Mouse (Mus musculus) neural tube, embryonic 14.5 days (tissue): ENCODE measurements around the gene Gm45713. TPM values are rescaled to one million over a fixed set of nuclear protein-coding genes. Genes with fewer than 3 reads are reported as not detected.
"Not testable (repeated sequence)": the region's sequence is repeated elsewhere in the genome, so short reads cannot be mapped to it uniquely, and the experiment has no call there.

Source experiments
- ATAC-seq: fragments of 200-750 bp; cut with Nextera tagmentation; 2 replicates; pipeline ENCODE4 v1.8.0; 2017; ENCODE audit warnings: low read depth, mild to moderate bottlenecking, moderate TSS enrichment, moderate library complexity
- H3K27ac ChIP-seq: fragments of 300-500 bp; sonication (generic); 2 replicates; pipeline ENCODE4 v1.5.1; 2014; ENCODE audit warnings: low read depth, mild to moderate bottlenecking, control low read depth, low read length, moderate library complexity, mixed read lengths
- H3K27me3 ChIP-seq: fragments of 300-500 bp; sonication (generic); 2 replicates; pipeline ENCODE4 v1.6.1; 2014; ENCODE audit warnings: low read length; ENCODE audit not compliant: control insufficient read depth, insufficient read depth
- H3K36me3 ChIP-seq: fragments of 300-500 bp; sonication (generic); 2 replicates; pipeline ENCODE4 v1.6.1; 2014; ENCODE audit warnings: low read length, mixed read lengths; ENCODE audit not compliant: control insufficient read depth, insufficient read depth
- H3K4me1 ChIP-seq: fragments of 300-500 bp; sonication (generic); 2 replicates; pipeline ENCODE4 v1.6.1; 2014; ENCODE audit warnings: low read length; ENCODE audit not compliant: control insufficient read depth, insufficient read depth
- H3K4me2 ChIP-seq: fragments of 300-500 bp; sonication (generic); 2 replicates; pipeline ENCODE4 v1.6.1; 2014; ENCODE audit warnings: mild to moderate bottlenecking, low read depth, low read length, control low read depth
- H3K4me3 ChIP-seq: fragments of 300-500 bp; sonication (generic); 2 replicates; pipeline ENCODE4 v1.5.1; 2014; ENCODE audit warnings: low read depth, low read length, control low read depth, mixed read lengths
- H3K9ac ChIP-seq: fragments of 300-500 bp; sonication (generic); replicated peaks from 2 replicates; pipeline ENCODE4 v1.6.1; 2014; ENCODE audit warnings: low read depth, mild to moderate bottlenecking, control low read depth, low read length, mixed read lengths
- H3K9me3 ChIP-seq: fragments of 300-500 bp; sonication (generic); 2 replicates; pipeline ENCODE4 v1.6.1; 2016; ENCODE audit warnings: low read length; ENCODE audit not compliant: control insufficient read depth
- WGBS: fragments of 180-500 bp; shearing (Covaris S2); extraction: QIAGEN DNeasy Blood & Tissue Kit; methylation state at CpG from one replicate; pipeline ENCODE4 v1.1.7; 2014; 5-methylcytosine and 5-hydroxymethylcytosine counted together
- polyA plus RNA-seq: library from polyadenylated mRNA; unstranded; fragments of >200 nt; fragmentation: Nextera tagmentation; extraction: Ambion mirVana; gene quantifications from 2 replicates; pipeline ENCODE4 v1.2.1, GENCODE M21; 2014

Gm45713 gene
- polyA plus RNA-seq, 1 experiment from 2014 or later, result not detected

GRCm38 (mm10) chr7:45113476-45113875 is 22.6 kb downstream of the Gm45713 start:
- H3K36me3 ChIP-seq, result 0 out of 2 replicates have a peak, but pooled peaks cover 4% of the 10 kb centered on the region
- H3K9ac ChIP-seq, result no peak overlapping the region
- no peak overlapping the region for H3K4me2 ChIP-seq
- no peaks in the 10 kb centered on the region for H3K4me1 ChIP-seq
- no peaks in the 10 kb centered on the region for H3K27me3 ChIP-seq
- H3K27ac ChIP-seq, result no peak overlapping the region
- no peak for ATAC-seq
- no peaks in the 10 kb centered on the region for H3K9me3 ChIP-seq
- WGBS, result 87% methylated on average over 2 of the region's 2 CpGs
- no peak overlapping the region for H3K4me3 ChIP-seq

DNA sequence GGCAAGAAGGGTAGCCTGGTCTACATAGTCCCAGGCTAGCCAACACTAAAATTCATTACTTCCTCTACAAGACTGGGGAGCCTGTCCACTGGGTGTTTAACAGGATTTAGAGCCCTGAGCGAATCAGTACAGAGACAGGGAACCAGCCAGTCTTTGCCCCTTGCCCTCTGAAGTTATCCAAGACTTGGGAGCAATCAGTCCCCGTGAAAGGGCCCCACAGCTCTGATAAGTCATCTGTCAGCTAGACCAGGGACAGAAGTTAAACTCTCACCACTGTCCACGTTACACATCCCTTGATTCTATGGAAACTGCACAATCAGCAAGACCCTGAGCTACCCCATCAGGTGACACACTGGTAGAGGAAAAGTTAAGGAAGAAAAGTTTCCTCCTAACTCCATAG is 23.5 kb downstream of the Gm45713 start:
- H3K27ac ChIP-seq, result no peak overlapping the region
- H3K4me2 ChIP-seq, result no peak overlapping the region
- no peak overlapping the region for H3K4me3 ChIP-seq
- no peaks in the 10 kb centered on the region for H3K4me1 ChIP-seq
- no peaks in the 10 kb centered on the region for H3K27me3 ChIP-seq
- H3K9me3 ChIP-seq, result no peaks in the 10 kb centered on the region
- 78% methylated on average over 3 of the region's 3 CpGs for WGBS
- H3K9ac ChIP-seq, result no peak overlapping the region
- no peak for ATAC-seq
- no peaks in the 10 kb centered on the region for H3K36me3 ChIP-seq

- Histone ChIP-seq H3K4me2 (no peak overlapping the region), H3K27me3 (no peaks in the 10 kb centered on the region), H3K4me3 (no peak overlapping the region), H3K4me1 (no peaks in the 10 kb centered on the region), H3K27ac (no peak overlapping the region), H3K9me3 (no peaks in the 10 kb centered on the region), H3K9ac (no peak overlapping the region), H3K36me3 (no peaks in the 10 kb centered on the region)
- no peak for ATAC-seq
- WGBS, result 59% methylated on average over 2 of the region's 2 CpGs
Measured at GRCm38 (mm10) chr7:45111940-45112339, 24.1 kb downstream of the Gm45713 start.

- not testable (repeated sequence) for H3K27ac ChIP-seq, H3K4me1 ChIP-seq, H3K9me3 ChIP-seq, H3K4me2 ChIP-seq, ATAC-seq, H3K36me3 ChIP-seq, H3K27me3 ChIP-seq, H3K4me3 ChIP-seq, H3K9ac ChIP-seq
- 87% methylated on average over 4 of the region's 4 CpGs for WGBS
Measured at GRCm38 (mm10) chr7:45110089-45110488, 25.9 kb downstream of the Gm45713 start.

DNA sequence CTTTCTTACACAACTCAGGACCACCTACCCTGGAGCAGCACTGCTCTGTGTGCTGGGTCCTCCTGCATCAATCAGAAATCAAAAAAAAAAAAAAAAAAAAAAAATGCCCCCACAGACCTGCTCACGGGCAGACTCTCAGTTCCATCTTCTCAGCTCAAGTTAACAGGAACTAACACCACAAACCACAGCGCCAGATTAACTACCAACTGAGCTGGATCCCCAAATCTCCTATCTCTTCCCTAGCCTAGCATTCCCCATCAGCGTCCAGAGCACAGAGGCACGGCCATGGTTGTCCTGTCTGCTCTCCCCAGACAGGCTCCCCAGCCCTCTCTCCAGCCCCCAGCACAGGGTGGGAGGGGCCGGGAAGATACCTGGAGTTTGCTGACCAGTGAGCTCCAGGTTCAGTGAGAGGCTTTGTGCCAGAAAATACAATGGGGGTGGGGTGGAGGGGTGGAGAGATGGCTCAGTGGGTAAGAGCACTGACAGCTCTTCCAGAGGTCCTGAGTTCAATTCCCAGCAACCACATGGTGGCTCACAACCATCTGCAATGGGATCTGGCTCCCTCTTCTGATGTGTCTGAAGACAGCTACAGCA is 28.9 kb downstream of the Gm45713 start:
- H3K27me3 ChIP-seq, result no peaks in the 10 kb centered on the region
- no peaks in the 10 kb centered on the region for H3K9me3 ChIP-seq
- no peak overlapping the region for H3K4me2 ChIP-seq
- H3K36me3 ChIP-seq, result no peaks in the 10 kb centered on the region
- ATAC-seq, result no peak
- H3K27ac ChIP-seq, result no peak overlapping the region
- H3K4me1 ChIP-seq, result no peaks in the 10 kb centered on the region
- H3K4me3 ChIP-seq, result no peak overlapping the region
- WGBS, result 68% methylated on average over 5 of the region's 5 CpGs
- H3K9ac ChIP-seq, result no peak overlapping the region

DNA sequence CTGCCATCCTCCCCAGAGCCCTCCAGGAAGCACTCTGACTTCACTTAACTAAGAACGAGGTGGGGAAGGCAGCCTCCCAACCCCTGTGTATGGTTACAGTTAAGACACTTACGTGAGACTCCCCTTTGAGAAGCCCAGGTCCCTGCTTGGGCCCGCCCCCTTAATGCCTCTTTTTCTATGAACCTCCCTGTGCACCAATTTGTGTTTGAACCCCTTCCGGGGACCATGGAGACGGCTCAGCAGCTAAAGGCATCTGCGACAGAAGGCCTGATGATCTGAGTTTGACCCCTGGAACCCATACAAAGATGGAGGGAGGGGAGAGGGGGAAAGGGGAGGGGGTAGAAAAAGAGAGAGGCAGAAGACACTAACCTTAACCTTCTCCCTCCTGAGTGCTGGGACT is 29.6 kb downstream of the Gm45713 start:
- Histone ChIP-seq H3K27ac (no peak overlapping the region), H3K9me3 (no peaks in the 10 kb centered on the region), H3K4me2 (no peak overlapping the region), H3K27me3 (no peaks in the 10 kb centered on the region), H3K4me3 (no peak overlapping the region), H3K36me3 (no peaks in the 10 kb centered on the region), H3K4me1 (no peaks in the 10 kb centered on the region), H3K9ac (no peak overlapping the region)
- ATAC-seq, result no peak
- 19% methylated on average over 6 of the region's 6 CpGs for WGBS

GRCm38 (mm10) chr7:45105491-45105890 is 30.5 kb downstream of the Gm45713 start:
- no peaks in the 10 kb centered on the region for H3K4me1 ChIP-seq
- no peaks in the 10 kb centered on the region for H3K9me3 ChIP-seq
- WGBS, result 81% methylated on average over 8 of the region's 8 CpGs
- H3K27ac ChIP-seq, result no peak overlapping the region
- no peaks in the 10 kb centered on the region for H3K27me3 ChIP-seq
- ATAC-seq, result no peak
- no peaks in the 10 kb centered on the region for H3K36me3 ChIP-seq
- H3K4me3 ChIP-seq, result no peak overlapping the region
- H3K9ac ChIP-seq, result no peak overlapping the region
- H3K4me2 ChIP-seq, result no peak overlapping the region

DNA sequence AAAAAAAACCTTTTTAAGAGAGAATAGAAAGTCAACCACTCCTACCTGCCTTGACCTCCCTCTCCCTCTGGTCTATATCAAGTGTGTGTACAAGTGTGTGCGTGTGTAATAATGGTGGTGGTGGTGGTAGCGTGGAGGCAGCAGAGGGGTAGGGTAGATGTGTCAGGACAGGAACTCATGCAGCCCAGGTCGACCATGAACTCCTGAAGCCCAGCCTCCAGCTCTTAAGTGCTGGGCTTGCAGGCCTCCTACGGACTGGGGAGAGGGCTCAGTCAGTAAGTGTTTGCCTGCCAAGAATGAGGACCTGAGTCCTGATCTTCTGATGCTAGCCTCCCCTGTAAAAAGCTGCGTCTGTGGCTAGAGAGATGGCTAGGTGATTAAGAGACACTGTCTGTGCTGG is 31.1 kb downstream of the Gm45713 start:
- Histone ChIP-seq H3K9me3 (no peaks in the 10 kb centered on the region), H3K27ac (no peak overlapping the region), H3K4me1 (no peaks in the 10 kb centered on the region), H3K36me3 (no peaks in the 10 kb centered on the region), H3K27me3 (no peaks in the 10 kb centered on the region), H3K4me3 (no peak overlapping the region), H3K9ac (no peak overlapping the region), H3K4me2 (no peak overlapping the region)
- ATAC-seq, result no peak
- WGBS, result 80% methylated on average over 5 of the region's 5 CpGs

DNA sequence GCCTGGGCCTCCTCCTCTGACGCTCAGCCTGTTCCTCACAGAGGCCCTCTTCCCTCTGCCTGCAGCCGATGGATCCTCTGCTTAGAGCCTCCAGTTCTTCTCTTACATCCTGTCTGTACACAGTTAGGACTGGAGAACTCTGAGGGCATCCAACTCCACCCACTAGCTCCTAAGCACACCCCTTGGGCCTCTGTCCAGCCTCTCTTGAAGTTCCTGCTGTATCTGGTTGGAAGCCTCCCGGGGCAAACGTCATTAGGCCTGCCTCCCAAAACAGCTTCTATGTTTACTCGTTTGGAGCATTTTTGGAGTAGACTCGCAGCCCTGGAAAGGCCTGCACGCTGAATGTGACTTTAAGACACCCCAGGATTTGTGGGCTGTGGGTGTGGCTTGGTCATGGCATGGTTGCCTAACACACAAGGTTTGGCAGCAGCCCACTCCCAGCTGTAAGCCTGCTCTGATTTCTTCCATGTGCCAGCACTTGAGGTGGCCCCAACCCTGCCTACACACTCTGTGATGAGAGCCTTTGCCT is 32.3 kb downstream of the Gm45713 start, which contains the start of gene Fcgrt:
TSS of gene Fcgrt (minus strand) at position 200 of the 529 bp plus-strand sequence.
- no peaks in the 10 kb centered on the region for H3K9me3 ChIP-seq
- no peak within 1 kb of the TSS; the same call in 1 of the 2 replicates for H3K4me3 ChIP-seq
- H3K4me2 ChIP-seq, result peak within 1 kb of the TSS; percentile 29; the same call in 1 of the 2 replicates
- H3K27me3 ChIP-seq, result no peaks in the 10 kb centered on the region
- H3K27ac ChIP-seq, result no peak within 1 kb of the TSS
- no peaks in the 10 kb centered on the region for H3K36me3 ChIP-seq
- WGBS, result 69% methylated on average over 7 of the region's 7 CpGs
- no peak for ATAC-seq
- H3K4me1 ChIP-seq, result no peaks in the 10 kb centered on the region
- H3K9ac ChIP-seq, result no peak within 1 kb of the TSS
